Mouse (Mus musculus) midbrain, embryonic 15.5 days (tissue): Measurements from ENCODE around the gene Fis1. TPM values are rescaled to one million over a fixed set of nuclear protein-coding genes. Genes with fewer than 3 reads are reported as not detected.
A peak's percentile ranks its signal among the peaks of the same experiment; 100 is the strongest.
"Not testable (repeated sequence)": the region's sequence is repeated elsewhere in the genome, so short reads cannot be mapped to it uniquely, and the experiment has no call there.

ENCODE experiments used
- ATAC-seq: fragments of 200-750 bp; cut with Nextera tagmentation; replicated peaks from 2 replicates; pipeline ENCODE4 v1.8.0; 2017; ENCODE audit warnings: moderate TSS enrichment
- H3K27ac ChIP-seq: fragments of 300-500 bp; sonication (generic); 2 replicates; pipeline ENCODE4 v1.5.1; 2015; ENCODE audit warnings: mild to moderate bottlenecking, inconsistent platforms
- H3K27me3 ChIP-seq: fragments of 300-500 bp; sonication (generic); replicated peaks from 2 replicates; pipeline ENCODE4 v1.6.1; 2015; ENCODE audit warnings: inconsistent platforms
- H3K36me3 ChIP-seq: fragments of 300-500 bp; sonication (generic); replicated peaks from 2 replicates; pipeline ENCODE4 v1.6.1; 2015; ENCODE audit warnings: inconsistent platforms
- H3K4me1 ChIP-seq: fragments of 300-500 bp; sonication (generic); 2 replicates; pipeline ENCODE4 v1.6.1; 2015; ENCODE audit warnings: inconsistent platforms
- H3K4me2 ChIP-seq: fragments of 300-500 bp; sonication (generic); 2 replicates; pipeline ENCODE4 v1.6.1; 2015; ENCODE audit warnings: inconsistent platforms, mild to moderate bottlenecking, moderate library complexity
- H3K4me3 ChIP-seq: fragments of 300-500 bp; sonication (generic); 2 replicates; pipeline ENCODE4 v1.5.1; 2015; ENCODE audit warnings: mild to moderate bottlenecking, inconsistent platforms
- H3K9ac ChIP-seq: fragments of 300-500 bp; sonication (generic); 2 replicates; pipeline ENCODE4 v1.6.1; 2015; ENCODE audit warnings: mild to moderate bottlenecking, inconsistent platforms
- H3K9me3 ChIP-seq: fragments of 300-500 bp; sonication (generic); 2 replicates; pipeline ENCODE4 v1.6.1; 2016; ENCODE audit warnings: inconsistent platforms
- WGBS: fragments of 180-500 bp; shearing (Covaris S2); methylation state at CpG from one replicate; pipeline ENCODE4 v1.1.7; 2015; ENCODE audit warnings: mixed read lengths; 5-methylcytosine and 5-hydroxymethylcytosine counted together
- polyA plus RNA-seq: library from polyadenylated mRNA; unstranded; fragments of >200 nt; fragmentation: Nextera tagmentation; extraction: Ambion mirVana; gene quantifications from 2 replicates; pipeline ENCODE4 v1.2.1, GENCODE M21; 2015

Gene Fis1
- polyA plus RNA-seq, 1 experiment from 2014 or later, result 357 TPM

DNA sequence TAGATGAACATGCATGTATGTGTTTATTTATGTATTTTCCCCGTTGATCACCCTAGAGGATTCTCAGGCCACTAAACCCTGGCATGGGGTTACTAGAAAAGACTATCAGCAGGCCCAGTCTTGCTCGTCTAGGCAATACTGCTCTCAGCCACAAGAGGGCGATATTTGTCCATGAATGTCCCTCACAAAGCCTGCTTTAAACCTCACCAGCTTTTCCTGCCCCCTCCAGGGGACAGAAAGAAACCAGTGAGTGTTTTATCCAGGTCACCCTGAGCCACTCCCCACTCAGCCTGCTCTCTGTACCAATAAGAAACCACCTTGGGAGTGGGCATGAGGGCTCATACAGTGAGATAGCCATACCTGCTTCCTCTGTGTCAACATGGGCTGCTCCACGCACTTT is 24.0 kb upstream of the Fis1 start:
- no peaks in the 10 kb centered on the region for H3K9me3 ChIP-seq
- no peak overlapping the region for H3K9ac ChIP-seq
- H3K4me3 ChIP-seq, result no peak overlapping the region
- no peaks in the 10 kb centered on the region for H3K27me3 ChIP-seq
- H3K4me2 ChIP-seq, result no peak overlapping the region
- H3K36me3 ChIP-seq, result no peaks in the 10 kb centered on the region
- 0 out of 2 replicates have a peak overlapping the region, but pooled peaks have one; percentile 45 for H3K27ac ChIP-seq
- WGBS, result 21% methylated on average over 4 of the region's 4 CpGs
- peak; percentile 67 for ATAC-seq
- H3K4me1 ChIP-seq, result peaks cover 3% of the 10 kb centered on the region; the same call in 1 of the 2 replicates

DNA sequence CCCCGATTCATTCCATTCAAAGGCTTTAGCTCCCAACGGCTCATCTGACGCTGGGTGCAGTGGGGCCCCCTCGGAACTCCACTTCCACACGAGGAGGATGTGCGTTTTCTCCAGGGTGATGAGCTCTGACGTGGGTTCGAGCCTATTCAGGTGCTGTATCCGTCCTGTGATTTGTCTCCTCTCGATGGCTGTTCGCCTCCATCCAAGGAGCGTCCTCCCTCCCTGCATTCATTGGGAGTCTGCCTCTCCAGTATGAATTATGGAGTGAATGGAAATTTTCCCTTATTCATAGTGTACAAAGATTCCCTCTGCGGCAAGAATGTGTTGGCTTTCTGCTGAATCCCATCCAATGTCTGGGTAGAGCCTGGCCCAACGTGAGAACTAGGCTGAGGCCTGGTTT is 21.2 kb upstream of the Fis1 start:
- Histone ChIP-seq H3K36me3 (no peaks in the 10 kb centered on the region), H3K9me3 (no peaks in the 10 kb centered on the region), H3K9ac (no peak overlapping the region), H3K27me3 (no peaks in the 10 kb centered on the region), H3K4me1 (peaks cover 3% of the 10 kb centered on the region; the same call in 1 of the 2 replicates), H3K4me2 (no peak overlapping the region), H3K4me3 (no peak overlapping the region), H3K27ac (no peak overlapping the region)
- 85% methylated on average over 14 of the region's 14 CpGs for WGBS
- ATAC-seq, result no peak

DNA sequence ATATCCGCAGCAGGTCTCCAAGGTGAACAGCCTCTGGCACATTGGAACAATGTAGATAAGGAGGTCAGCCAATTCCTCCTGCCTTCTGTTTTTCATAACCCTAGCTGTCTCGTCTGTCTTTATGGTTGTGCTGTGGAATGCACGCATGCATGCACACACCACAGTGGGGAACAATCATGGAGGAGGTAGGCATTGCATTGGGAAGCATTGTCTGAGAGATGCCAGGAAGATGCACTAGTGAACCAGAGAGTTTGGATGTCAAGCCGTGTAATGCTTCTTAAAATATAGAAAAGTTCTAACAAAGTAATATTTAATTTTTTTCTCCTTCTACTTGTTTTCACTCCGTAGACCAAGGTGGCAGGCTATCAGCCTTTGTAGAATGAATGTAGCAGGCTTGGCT is 20.1 kb upstream of the Fis1 start:
- no peak overlapping the region for H3K9ac ChIP-seq
- no peak overlapping the region for H3K27ac ChIP-seq
- H3K9me3 ChIP-seq, result no peaks in the 10 kb centered on the region
- H3K27me3 ChIP-seq, result no peaks in the 10 kb centered on the region
- H3K4me2 ChIP-seq, result no peak overlapping the region
- peaks cover 3% of the 10 kb centered on the region; the same call in 1 of the 2 replicates for H3K4me1 ChIP-seq
- no peak for ATAC-seq
- no peaks in the 10 kb centered on the region for H3K36me3 ChIP-seq
- WGBS, result 84% methylated on average over 5 of the region's 5 CpGs
- no peak overlapping the region for H3K4me3 ChIP-seq

DNA sequence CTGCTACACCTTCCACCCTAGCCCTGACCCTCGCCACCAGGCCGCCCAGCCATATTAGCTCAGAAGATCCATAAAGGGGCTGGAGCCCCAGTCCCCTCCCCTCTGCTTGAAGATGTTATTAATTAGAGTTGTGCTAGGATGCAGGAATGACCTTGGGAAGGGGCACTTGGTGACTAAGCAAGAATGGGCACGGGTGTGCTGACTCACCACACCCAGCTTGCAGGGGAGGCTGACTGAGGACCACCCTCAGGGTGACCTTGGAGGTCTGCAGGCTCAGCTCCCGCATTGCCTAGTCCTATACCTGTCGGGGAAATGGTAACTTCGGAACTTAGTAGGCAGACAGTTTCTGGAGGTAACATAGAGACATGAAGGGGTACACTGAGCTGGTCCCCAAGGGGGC is 19.1 kb upstream of the Fis1 start:
- no peak overlapping the region for H3K4me3 ChIP-seq
- peaks cover 3% of the 10 kb centered on the region; the same call in 1 of the 2 replicates for H3K4me1 ChIP-seq
- no peak for ATAC-seq
- H3K36me3 ChIP-seq, result no peaks in the 10 kb centered on the region
- 87% methylated on average over 6 of the region's 6 CpGs for WGBS
- no peak overlapping the region for H3K4me2 ChIP-seq
- no peaks in the 10 kb centered on the region for H3K27me3 ChIP-seq
- no peaks in the 10 kb centered on the region for H3K9me3 ChIP-seq
- no peak overlapping the region for H3K9ac ChIP-seq
- no peak overlapping the region for H3K27ac ChIP-seq

DNA sequence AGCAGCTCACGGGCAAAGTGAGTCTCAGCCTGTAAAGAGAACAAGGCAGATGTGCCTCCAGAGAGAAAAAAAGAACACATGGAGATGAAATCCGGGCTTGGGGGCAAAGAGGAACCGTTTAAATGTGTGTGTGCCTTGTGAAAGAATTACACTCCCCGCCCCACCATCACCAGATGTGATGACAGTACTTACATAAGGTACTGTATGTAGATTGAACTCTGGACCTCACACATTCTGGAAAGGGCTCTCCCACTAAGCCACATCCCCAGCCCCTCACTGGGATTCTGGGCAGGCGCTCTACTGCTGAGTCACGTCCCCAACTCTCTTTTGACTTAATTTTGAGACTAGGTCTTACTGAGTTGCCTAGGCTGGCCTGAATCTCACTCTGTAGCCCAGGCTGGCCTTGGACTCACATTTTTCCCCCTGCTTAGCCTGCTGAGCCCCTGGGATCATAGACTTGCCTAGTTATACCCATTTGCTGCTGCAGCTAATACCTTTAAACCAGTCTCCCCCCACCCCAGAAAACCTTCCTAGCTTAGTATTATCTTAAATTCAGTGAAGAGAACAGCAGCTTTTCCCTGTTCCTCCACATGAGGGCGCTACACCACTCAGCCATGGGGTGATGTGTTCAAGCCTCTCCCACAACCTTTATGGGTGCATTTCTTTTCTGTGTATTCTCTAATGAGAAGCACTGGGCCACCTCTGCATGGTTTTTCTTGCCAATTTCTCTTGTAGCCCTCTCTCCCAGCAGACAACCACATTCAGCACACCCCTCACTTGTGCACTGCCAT is 17.0 kb upstream of the Fis1 start:
- WGBS, result 69% methylated on average over 7 of the region's 7 CpGs
- no peaks in the 10 kb centered on the region for H3K36me3 ChIP-seq
- H3K4me1 ChIP-seq, result no peaks in the 10 kb centered on the region
- H3K27me3 ChIP-seq, result no peaks in the 10 kb centered on the region
- ATAC-seq, result no peak
- no peak overlapping the region for H3K4me2 ChIP-seq
- no peak overlapping the region for H3K9ac ChIP-seq
- no peaks in the 10 kb centered on the region for H3K9me3 ChIP-seq
- H3K4me3 ChIP-seq, result no peak overlapping the region
- H3K27ac ChIP-seq, result no peak overlapping the region

DNA sequence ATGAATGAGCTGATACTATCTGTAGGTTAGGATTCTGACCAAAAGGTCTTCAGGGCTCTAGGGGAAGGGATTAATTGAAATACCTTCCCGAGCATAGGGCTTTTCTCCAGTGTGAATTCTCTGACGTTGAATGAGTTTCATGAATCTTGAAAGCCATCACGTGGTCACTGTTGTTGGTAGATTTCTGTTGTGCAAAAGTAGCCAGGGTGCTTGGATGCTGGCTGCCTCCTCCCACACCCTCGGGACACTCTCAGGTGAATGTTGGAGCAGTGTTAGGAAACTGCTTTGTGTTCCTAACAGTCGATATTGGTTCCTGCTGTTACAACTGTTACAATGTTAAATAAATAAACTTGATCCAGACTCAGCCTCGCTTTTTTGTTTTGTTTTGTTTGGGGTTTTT is 16.3 kb upstream of the Fis1 start:
- no peak overlapping the region for H3K9ac ChIP-seq
- no peak overlapping the region for H3K27ac ChIP-seq
- no peak for ATAC-seq
- H3K4me2 ChIP-seq, result no peak overlapping the region
- WGBS, result 84% methylated on average over 6 of the region's 6 CpGs
- no peaks in the 10 kb centered on the region for H3K9me3 ChIP-seq
- H3K4me1 ChIP-seq, result no peaks in the 10 kb centered on the region
- no peaks in the 10 kb centered on the region for H3K36me3 ChIP-seq
- no peak overlapping the region for H3K4me3 ChIP-seq
- no peaks in the 10 kb centered on the region for H3K27me3 ChIP-seq

DNA sequence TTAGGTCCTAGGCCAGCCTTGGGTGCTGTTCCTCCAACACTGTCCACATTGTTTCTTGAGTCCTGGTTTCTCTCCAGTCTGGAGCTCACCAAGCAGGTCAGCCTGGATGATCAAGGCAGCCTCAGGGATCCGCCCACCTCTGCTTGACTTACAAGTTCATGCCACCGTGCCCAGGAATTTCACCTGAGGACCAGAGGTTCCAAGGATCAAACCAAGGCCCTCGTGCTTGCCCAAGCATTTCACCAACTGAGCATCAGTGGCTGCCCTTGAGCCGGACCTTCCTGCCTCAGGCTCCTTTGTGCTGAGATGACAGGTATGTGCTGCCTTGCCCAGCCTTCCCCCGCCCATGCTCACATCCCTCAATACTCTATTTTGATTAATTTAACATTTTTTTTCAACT is 15.5 kb upstream of the Fis1 start:
- Histone ChIP-seq H3K9ac (no peak overlapping the region), H3K36me3 (no peaks in the 10 kb centered on the region), H3K9me3 (no peaks in the 10 kb centered on the region), H3K4me1 (no peaks in the 10 kb centered on the region), H3K27me3 (no peaks in the 10 kb centered on the region), H3K27ac (no peak overlapping the region), H3K4me2 (no peak overlapping the region), H3K4me3 (no peak overlapping the region)
- WGBS, result 91% methylated on average over 5 of the region's 5 CpGs
- no peak for ATAC-seq

DNA sequence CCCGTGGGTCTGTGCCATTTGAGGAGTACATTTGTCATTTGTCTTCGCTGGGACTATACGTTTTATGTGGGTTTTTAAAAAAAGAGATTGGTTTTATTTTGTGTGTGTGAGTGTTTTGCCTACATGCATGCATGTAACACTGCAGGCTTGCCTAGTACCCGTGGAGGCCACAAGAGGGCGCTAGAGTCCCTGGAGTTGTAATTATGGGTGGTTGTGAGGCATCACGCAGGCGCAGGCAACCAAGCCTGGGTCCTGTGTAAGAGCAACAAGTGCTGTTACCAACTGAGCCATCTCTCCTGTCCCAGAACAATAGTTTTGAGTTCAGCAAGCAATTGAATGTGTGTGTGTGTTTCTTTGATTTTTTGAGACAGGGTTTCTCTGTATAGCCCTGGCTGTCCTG is 13.8 kb upstream of the Fis1 start:
- no peak overlapping the region for H3K27ac ChIP-seq
- H3K9ac ChIP-seq, result no peak overlapping the region
- no peaks in the 10 kb centered on the region for H3K36me3 ChIP-seq
- H3K27me3 ChIP-seq, result no peaks in the 10 kb centered on the region
- ATAC-seq, result no peak
- no peak overlapping the region for H3K4me2 ChIP-seq
- no peaks in the 10 kb centered on the region for H3K4me1 ChIP-seq
- no peak overlapping the region for H3K4me3 ChIP-seq
- no peaks in the 10 kb centered on the region for H3K9me3 ChIP-seq
- 63% methylated on average over 7 of the region's 7 CpGs for WGBS

DNA sequence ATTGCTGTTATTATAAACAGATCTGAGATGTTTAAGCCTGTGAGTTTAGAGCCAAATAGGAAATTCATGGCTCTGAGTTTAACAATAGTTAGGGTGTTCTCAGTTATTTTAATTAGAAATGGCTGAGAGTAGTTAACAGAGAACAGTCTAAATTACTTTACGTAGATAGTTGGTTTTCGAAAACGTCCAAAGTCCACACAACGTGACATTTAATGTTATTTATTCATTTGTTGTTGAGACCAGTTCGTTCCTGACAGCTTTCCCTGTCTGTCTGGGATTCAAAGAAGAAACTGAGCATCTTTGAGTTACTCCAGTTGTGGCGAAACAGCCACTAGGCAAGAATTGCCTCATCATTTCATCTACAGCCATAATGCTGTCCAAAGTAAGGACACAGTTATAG is 13.0 kb upstream of the Fis1 start:
- WGBS, result 87% methylated on average over 6 of the region's 6 CpGs
- not testable (repeated sequence) for H3K4me3 ChIP-seq, H3K27me3 ChIP-seq, H3K4me1 ChIP-seq, H3K27ac ChIP-seq, ATAC-seq, H3K9me3 ChIP-seq, H3K9ac ChIP-seq, H3K4me2 ChIP-seq, H3K36me3 ChIP-seq

DNA sequence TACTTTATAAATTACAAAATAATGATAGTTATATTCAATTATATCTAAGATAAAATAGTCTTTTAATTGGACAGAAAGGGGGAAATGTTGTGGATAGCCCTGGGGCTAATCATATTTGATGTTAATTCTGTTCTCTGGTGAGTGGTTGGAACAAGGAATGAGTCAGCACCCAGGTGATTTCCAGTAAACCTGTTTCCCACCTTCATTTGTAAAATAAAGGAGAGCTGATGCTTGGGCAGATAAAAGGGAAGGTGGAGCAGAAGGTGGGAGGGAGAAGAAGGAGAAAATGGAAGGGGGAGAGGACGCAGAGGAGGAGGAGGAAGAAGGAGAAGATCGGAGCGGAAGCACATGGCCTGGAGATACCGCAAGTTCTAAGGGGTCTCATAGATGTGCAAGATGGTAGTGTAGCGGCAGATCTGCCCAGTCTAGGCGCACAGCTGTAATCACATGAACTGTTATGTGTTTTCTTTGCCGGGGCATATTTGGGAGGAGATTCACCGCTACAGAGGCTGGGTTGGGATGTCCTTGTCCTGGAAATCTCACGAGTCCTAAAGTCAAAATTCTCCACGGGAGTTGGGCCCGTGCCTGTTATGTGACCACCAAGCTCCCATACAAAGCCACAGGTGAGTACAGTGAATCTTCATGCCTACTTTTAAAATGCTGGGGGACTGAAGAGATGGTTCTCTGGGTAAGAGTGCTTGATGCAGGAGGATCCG is 12.1 kb upstream of the Fis1 start:
- H3K36me3 ChIP-seq, result no peaks in the 10 kb centered on the region
- no peak overlapping the region for H3K4me3 ChIP-seq
- H3K27ac ChIP-seq, result no peak overlapping the region
- H3K9ac ChIP-seq, result no peak overlapping the region
- H3K9me3 ChIP-seq, result no peaks in the 10 kb centered on the region
- no peak for ATAC-seq
- no peak overlapping the region for H3K4me2 ChIP-seq
- H3K4me1 ChIP-seq, result no peaks in the 10 kb centered on the region
- 87% methylated on average over 12 of the region's 12 CpGs for WGBS
- no peaks in the 10 kb centered on the region for H3K27me3 ChIP-seq

DNA sequence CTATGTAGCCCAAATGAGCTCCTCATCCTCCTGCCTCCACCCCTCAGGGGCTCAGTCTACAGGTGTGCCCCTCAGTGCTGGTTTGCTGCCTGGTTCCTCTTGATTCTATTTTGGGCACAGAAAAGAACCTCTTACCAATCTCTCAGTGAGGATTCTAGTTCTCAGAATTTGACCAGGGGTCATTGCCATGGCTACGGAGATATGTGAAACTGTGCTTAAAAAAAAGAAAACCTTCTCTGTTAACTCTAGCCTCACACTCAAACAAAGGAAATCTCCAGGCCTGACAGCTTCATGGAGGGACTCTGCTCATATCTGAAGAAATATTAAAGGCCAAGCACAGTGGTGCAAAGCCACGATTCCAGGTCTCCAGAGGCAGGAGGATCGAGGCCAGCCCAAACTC is 10.3 kb upstream of the Fis1 start:
- no peak overlapping the region for H3K4me3 ChIP-seq
- H3K4me1 ChIP-seq, result no peaks in the 10 kb centered on the region
- H3K4me2 ChIP-seq, result no peak overlapping the region
- no peak for ATAC-seq
- WGBS, result 75% methylated on average over 3 of the region's 3 CpGs
- H3K9me3 ChIP-seq, result no peaks in the 10 kb centered on the region
- 0 out of 2 replicates have a peak overlapping the region, but pooled peaks have one; percentile 11 for H3K27ac ChIP-seq
- H3K27me3 ChIP-seq, result no peaks in the 10 kb centered on the region
- H3K9ac ChIP-seq, result no peak overlapping the region
- H3K36me3 ChIP-seq, result no peaks in the 10 kb centered on the region

DNA sequence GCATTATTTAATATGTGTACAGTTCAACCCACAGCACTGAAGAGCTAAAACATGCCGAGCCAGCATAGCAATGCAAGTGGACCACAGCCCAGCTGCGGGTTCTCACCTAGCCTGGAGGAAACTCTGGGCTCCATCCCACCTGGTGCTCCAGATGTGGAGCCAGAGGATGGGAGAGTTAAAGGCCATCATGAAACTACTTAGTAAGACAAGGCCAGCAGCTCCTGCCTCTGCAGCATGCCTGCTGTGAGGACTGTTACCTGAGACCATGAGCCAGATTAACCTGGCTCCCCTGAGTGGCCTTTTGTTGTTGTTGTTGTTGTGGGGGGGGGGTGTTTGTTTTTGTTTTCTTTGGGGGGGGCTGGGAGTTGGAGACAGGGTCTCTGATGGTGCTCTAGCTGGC is 9.7 kb upstream of the Fis1 start:
- Histone ChIP-seq H3K4me2 (no peak overlapping the region), H3K36me3 (no peaks in the 10 kb centered on the region), H3K4me3 (no peak overlapping the region), H3K27ac (0 out of 2 replicates have a peak overlapping the region, but pooled peaks have one; percentile 11), H3K9me3 (no peaks in the 10 kb centered on the region), H3K27me3 (no peaks in the 10 kb centered on the region), H3K9ac (no peak overlapping the region), H3K4me1 (no peaks in the 10 kb centered on the region)
- 82% methylated on average over 2 of the region's 2 CpGs for WGBS
- ATAC-seq, result no peak

DNA sequence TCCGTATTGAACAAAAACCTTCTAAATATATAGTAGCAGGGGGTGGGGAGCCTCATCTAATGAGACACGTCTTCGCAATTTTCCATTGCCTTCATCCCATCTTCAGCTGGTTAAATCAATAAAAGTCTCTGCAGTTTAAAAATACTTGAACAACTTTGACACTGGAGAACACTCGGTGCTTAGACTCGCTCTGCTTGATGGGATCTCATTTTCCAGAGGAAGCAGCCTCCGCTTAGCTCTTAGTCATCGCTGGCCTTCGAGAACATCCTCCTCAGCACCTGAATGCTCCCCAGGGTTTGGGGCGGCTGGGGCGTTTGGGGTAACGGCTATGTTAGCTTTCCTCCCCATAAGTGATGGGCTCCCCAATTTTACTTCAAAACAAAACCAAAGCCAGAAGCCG is 8.0 kb upstream of the Fis1 start:
- no peaks in the 10 kb centered on the region for H3K27me3 ChIP-seq
- WGBS, result 84% methylated on average over 12 of the region's 12 CpGs
- H3K4me3 ChIP-seq, result no peak overlapping the region
- H3K4me1 ChIP-seq, result no peaks in the 10 kb centered on the region
- no peak overlapping the region for H3K9ac ChIP-seq
- H3K27ac ChIP-seq, result no peak overlapping the region
- H3K9me3 ChIP-seq, result no peaks in the 10 kb centered on the region
- no peak for ATAC-seq
- H3K36me3 ChIP-seq, result no peaks in the 10 kb centered on the region
- no peak overlapping the region for H3K4me2 ChIP-seq
